Mouse (Mus musculus) C2C12 (cell line): Measurements from ENCODE around the gene Cdhr4.

Experiments used
- CEBPB ChIP-seq: IDR thresholded peaks from one replicate; pipeline ENCODE4 v1.6.1; 2011; ENCODE audit warnings: low read depth, mild to moderate bottlenecking, control low read depth, moderate library complexity
- CTCF ChIP-seq: IDR thresholded peaks from one replicate; pipeline ENCODE4 v1.5.1; 2011; ENCODE audit not compliant: control insufficient read depth, insufficient read depth, insufficient read length
- MYOG ChIP-seq: IDR thresholded peaks from one replicate; pipeline ENCODE4 v1.6.1; 2011; ENCODE audit not compliant: control insufficient read depth, insufficient read length; ENCODE audit errors: extremely low read depth
- USF1 ChIP-seq: IDR thresholded peaks from one replicate; pipeline ENCODE4 v1.6.1; 2011; ENCODE audit warnings: low read depth, mild to moderate bottlenecking, control low read depth, moderate library complexity

DNA sequence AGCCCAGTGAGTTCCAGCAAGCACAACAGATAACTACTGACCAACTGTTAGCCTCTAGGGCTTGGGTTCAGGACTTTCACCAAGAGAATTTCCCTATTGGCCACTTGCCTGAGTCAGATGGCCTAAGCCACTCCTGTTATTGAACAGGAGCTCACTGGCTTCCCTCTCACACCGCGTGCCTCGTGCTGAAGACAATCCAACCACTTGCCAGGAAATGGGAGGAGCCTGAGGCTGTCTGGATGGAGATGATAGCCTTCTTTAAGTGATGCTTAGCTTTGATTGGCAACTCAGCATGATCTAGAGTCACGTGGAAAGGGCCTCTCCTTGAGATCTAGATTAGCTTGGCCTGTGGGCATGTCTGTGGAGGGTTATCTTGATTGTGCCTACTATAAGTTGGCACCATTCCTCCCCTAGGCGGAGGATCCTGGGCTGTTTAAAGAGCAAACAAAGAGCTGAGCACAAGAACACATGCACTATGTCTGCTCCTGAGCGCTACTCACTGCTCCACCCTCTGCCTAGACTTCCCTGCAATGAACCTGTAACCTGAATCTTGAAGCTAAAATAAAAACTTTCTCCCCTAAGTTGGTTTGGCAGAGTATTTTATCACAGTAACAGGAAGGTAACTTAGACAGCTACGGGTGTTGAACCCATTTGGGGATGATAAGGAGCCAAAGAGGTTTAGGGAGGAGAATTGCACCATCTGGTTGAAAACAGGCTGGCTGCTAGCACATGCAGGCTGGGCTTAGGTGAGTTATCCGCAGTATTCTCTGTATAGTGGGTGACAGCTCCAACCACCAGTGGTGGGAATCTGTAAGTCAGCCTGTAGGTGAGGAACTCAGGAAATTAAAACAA, 20.4 kb upstream of the Cdhr4 start:
- TF ChIP-seq CTCF (no peak), CEBPB (no peak), USF1 (no peak), MYOG (no peak)
